Mouse (Mus musculus): ENCODE measurements around the gene Eprs. TPM values are rescaled to one million over a fixed set of nuclear protein-coding genes. Genes with fewer than 3 reads are reported as not detected.
A peak's percentile ranks its signal among the peaks of the same experiment; 100 is the strongest.

The Eprs gene
- total RNA-seq, 2 experiments from 2014 or later = 65.2 to 69.5 TPM

DNA sequence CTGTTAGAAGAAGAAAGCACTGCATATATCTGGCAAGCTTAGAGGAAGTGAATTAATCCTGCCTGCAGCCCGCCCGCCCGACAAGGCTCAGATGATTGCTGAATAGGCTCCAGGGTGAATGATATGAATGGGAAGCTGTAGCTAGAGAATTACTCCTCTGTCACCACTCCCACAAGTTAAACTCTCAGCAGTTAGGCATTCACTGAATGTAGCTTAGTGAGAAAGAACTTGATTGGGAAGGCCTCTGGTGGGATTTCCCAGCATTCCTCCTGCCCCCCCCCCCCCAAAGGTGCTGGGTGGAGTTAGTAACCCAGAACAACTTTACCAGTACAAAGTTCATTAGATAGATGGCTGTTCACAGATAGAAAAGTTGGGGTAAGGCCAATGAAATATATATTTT is 26.3 kb upstream of the Eprs start:
- TF ChIP-seq CTCF (conservative IDR thresholded peaks at IDR 0.05) = no peak
- no peak overlapping the region for H3K27ac ChIP-seq
- no peak overlapping the region for H3K4me3 ChIP-seq
- DNase-seq (ENCODE audit: low spot score in 2 of 2) = no peak

DNA sequence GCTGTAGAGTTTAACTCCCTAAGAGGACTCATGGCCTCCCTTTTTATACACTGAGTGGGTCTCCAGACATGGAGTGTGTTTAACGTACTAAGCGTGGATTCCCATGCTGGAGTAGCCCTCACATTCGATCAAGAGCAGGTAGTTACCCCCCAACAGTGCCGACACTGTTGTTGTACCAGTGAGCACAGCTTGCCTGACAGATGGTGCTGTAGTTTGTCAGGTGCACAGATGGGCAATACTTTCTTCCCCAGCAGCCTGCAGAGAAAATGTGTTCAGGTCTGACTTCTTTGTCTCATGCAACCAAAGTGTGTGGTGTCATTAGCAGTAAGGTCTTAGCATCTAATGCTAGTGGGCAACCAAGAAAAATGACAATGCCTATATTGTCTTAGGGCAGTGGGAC is 20.4 kb upstream of the Eprs start:
- DNase-seq (ENCODE audit: low spot score in 2 of 2) = no peak
- no peak for TF ChIP-seq CTCF (conservative IDR thresholded peaks at IDR 0.05)
- Histone ChIP-seq H3K27ac (0 out of 2 replicates have a peak overlapping the region, but pooled peaks have one; percentile 1), H3K4me3 (no peak overlapping the region)

DNA sequence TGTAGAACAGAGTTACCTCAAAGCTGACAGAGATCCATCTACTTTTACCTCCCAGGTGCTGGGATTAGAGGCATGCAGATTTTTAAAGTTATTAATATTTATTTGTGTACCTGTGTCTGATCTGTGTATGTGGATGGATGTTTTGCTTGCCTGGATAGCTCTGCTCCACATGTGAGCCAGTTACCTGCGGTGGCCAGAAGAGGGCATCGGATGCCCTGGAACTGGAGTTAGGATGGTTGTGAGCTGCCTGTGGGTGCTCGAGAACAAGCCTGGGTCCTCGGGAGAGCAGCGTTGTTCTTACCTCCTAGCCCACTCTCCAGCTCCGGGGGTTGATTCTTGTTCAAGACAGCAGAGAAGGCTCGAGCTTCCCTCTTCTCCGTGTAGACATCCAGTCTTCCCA is 19.4 kb upstream of the Eprs start:
- DNase-seq (ENCODE audit: low spot score in 2 of 2) = no peak
- Histone ChIP-seq H3K27ac (no peak overlapping the region), H3K4me3 (no peak overlapping the region)
- TF ChIP-seq CTCF (conservative IDR thresholded peaks at IDR 0.05) = peak; percentile 40

GRCm38 (mm10) chr1:185346188-185346587 is 16.7 kb upstream of the Eprs start:
- Histone ChIP-seq H3K4me3 (no peak overlapping the region), H3K27ac (no peak overlapping the region)
- DNase-seq (ENCODE audit: low spot score in 2 of 2) = no peak
- TF ChIP-seq CTCF (conservative IDR thresholded peaks at IDR 0.05) = peak; percentile 54

DNA sequence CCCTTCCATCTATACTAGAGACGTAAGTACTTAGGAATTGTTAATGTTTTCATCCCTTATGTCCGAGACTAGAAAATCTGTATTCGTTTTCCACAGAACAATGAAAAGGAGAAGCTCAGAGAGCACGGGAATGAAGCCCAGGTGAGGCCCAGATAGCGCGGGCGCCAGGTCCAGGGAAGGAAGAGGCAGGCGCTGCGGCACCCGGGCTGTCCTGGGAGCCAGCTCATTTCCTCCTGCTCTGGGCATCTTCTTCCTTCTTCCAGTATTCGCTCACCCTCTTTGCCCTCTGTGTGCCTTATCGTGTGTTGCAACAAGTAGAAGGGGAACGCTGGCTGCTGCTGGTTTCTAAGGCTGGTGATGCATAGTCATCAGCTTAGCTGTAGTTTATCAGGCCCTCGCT is 13.1 kb upstream of the Eprs start:
- no peak overlapping the region for H3K27ac ChIP-seq
- no peak for DNase-seq (ENCODE audit: low spot score in 2 of 2)
- TF ChIP-seq CTCF (conservative IDR thresholded peaks at IDR 0.05) = no peak

GRCm38 (mm10) chr1:185350611-185351010 is 12.2 kb upstream of the Eprs start:
- Histone ChIP-seq H3K4me3 (no peak overlapping the region), H3K27ac (no peak overlapping the region)
- no peak for TF ChIP-seq CTCF (conservative IDR thresholded peaks at IDR 0.05)
- DNase-seq (ENCODE audit: low spot score in 2 of 2) = no peak

More for the DNA sequence above, 13.1 kb upstream of the Eprs start:
- no peak overlapping the region for H3K4me3 ChIP-seq

- Histone ChIP-seq H3K4me3 (no peak overlapping the region), H3K27ac (no peak overlapping the region)
- no peak for DNase-seq (ENCODE audit: low spot score in 2 of 2)
- no peak for TF ChIP-seq CTCF (conservative IDR thresholded peaks at IDR 0.05)
These were observed 10.7 kb upstream of the Eprs start for GRCm38 (mm10) chr1:185352151-185352550.

DNA sequence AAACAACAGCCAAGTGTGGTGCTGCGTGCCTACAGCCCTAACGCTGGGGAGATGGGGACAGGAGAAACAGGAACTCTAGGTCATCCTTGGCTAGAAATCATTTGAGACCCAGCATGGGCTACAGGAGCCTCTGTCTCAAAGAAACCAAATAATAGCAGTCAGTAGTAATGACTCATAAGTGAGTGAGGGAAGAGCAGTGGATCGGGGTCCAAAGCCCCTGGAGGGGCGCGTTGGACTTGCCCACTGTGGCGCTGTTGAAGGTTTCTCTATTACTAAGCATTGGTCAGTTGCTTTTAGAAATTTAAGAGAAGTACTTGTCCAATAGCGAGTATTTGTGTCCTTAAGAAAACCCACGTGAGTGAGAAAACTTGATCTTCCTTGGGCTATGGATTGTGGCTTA is 9.5 kb upstream of the Eprs start:
- no peak for DNase-seq (ENCODE audit: low spot score in 2 of 2)
- TF ChIP-seq CTCF (conservative IDR thresholded peaks at IDR 0.05) = no peak
- Histone ChIP-seq H3K27ac (no peak overlapping the region), H3K4me3 (no peak overlapping the region)

GRCm38 (mm10) chr1:185354731-185355130 is 8.1 kb upstream of the Eprs start:
- Histone ChIP-seq H3K27ac (no peak overlapping the region), H3K4me3 (no peak overlapping the region)
- DNase-seq (ENCODE audit: low spot score in 2 of 2) = no peak
- TF ChIP-seq CTCF (conservative IDR thresholded peaks at IDR 0.05) = no peak

GRCm38 (mm10) chr1:185356246-185356645 is 6.6 kb upstream of the Eprs start:
- DNase-seq (ENCODE audit: low spot score in 2 of 2) = no peak
- Histone ChIP-seq H3K27ac (no peak overlapping the region), H3K4me3 (no peak overlapping the region)
- TF ChIP-seq CTCF (conservative IDR thresholded peaks at IDR 0.05) = no peak

DNA sequence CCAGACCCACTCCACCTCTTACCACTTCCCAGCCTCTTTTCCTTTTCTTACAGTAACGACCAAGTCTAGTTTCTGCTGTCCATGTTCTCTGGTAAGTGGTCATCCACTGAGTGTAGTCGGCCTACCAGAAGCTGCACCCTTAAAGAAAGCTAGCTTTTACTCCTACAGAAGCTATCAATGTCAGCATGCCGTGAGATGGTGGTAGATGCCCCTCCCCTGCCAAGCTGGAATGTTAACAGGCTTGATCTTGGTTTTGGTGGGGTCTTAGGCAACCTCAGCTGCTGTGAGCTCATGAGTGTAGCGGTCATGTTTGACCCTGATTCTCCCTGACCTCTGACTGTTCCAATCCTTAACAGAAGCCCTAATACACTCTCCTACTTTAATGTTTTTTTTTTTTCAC is 4.6 kb upstream of the Eprs start:
- no peak for TF ChIP-seq CTCF (conservative IDR thresholded peaks at IDR 0.05)
- DNase-seq (ENCODE audit: low spot score in 2 of 2) = no peak
- Histone ChIP-seq H3K4me3 (no peak overlapping the region), H3K27ac (no peak overlapping the region)

GRCm38 (mm10) chr1:185363526-185364182 is 810 bp downstream of the Eprs start:
- DNase-seq (ENCODE audit: low spot score in 2 of 2) = peak; percentile 27 to 29
- TF ChIP-seq CTCF (conservative IDR thresholded peaks at IDR 0.05) = no peak
- H3K4me3 ChIP-seq = peak overlapping the region; percentile 94

GRCm38 (mm10) chr1:185364183-185364540 is 1.3 kb downstream of the Eprs start:
- no peak for DNase-seq (ENCODE audit: low spot score in 2 of 2)
- H3K27ac ChIP-seq = no peak overlapping the region
- H3K4me3 ChIP-seq = peak overlapping the region; percentile 94
- no peak for TF ChIP-seq CTCF (conservative IDR thresholded peaks at IDR 0.05)

More at GRCm38 (mm10) chr1:185363526-185364182, 810 bp downstream of the Eprs start:
- H3K27ac ChIP-seq = peak overlapping the region; percentile 93

GRCm38 (mm10) chr1:185367383-185367782 is 4.5 kb downstream of the Eprs start:
- Histone ChIP-seq H3K27ac (no peak overlapping the region), H3K4me3 (no peak overlapping the region)
- TF ChIP-seq CTCF (conservative IDR thresholded peaks at IDR 0.05) = no peak
- no peak for DNase-seq (ENCODE audit: low spot score in 2 of 2)
